Mouse (Mus musculus) ES-E14 (cell line): ENCODE results near the gene Fam174b. TPM values are rescaled to one million over a fixed set of nuclear protein-coding genes. Genes with fewer than 3 reads are reported as not detected.

Experiments
- DNase-seq: peaks from one replicate; pipeline ENCODE4 v3.0.0-alpha.2; 2013; ENCODE audit warnings: low read depth, low spot score
- H3K27ac ChIP-seq: 2 replicates; pipeline ENCODE4 v1.5.1; 2012; ENCODE audit warnings: low read depth, mild to moderate bottlenecking, low read length, moderate library complexity, mixed read lengths; ENCODE audit not compliant: poor library complexity, insufficient read depth, severe bottlenecking
- H3K36me3 ChIP-seq: 2 replicates; pipeline ENCODE4 v1.6.1; 2012; ENCODE audit warnings: mild to moderate bottlenecking, low read length, moderate library complexity, mixed read lengths; ENCODE audit not compliant: control insufficient read depth, poor library complexity, insufficient read depth, severe bottlenecking
- H3K4me1 ChIP-seq, 2 experiments: fragments of 150-350 bp in 1 of 2; sonication (generic) in 1 of 2; 2 replicates each; pipeline ENCODE4 v1.6.1; 2012; ENCODE audit warnings: low read length in 2 of 2, mild to moderate bottlenecking in 1 of 2, mixed read lengths in 1 of 2; ENCODE audit not compliant: control insufficient read depth in 2 of 2, insufficient read depth in 2 of 2, poor library complexity in 1 of 2
- H3K4me3 ChIP-seq, 2 experiments: fragments of 150-350 bp in 1 of 2; sonication (generic) in 1 of 2; 2 replicates each; pipeline ENCODE4 v1.5.1; 2012; ENCODE audit warnings: low read length in 2 of 2, low read depth in 1 of 2, mild to moderate bottlenecking in 1 of 2, mixed read lengths in 1 of 2; ENCODE audit not compliant: insufficient read depth in 1 of 2, poor library complexity in 1 of 2, severe bottlenecking in 1 of 2
- H3K9ac ChIP-seq: 2 replicates; pipeline ENCODE4 v1.6.1; 2012; ENCODE audit warnings: low read depth, mild to moderate bottlenecking, low read length, mixed read lengths; ENCODE audit not compliant: poor library complexity, insufficient read depth, severe bottlenecking
- H3K9me3 ChIP-seq: fragments of 150-350 bp; sonication (generic); 2 replicates; pipeline ENCODE4 v1.6.1; 2012; ENCODE audit warnings: low read depth, mild to moderate bottlenecking, low read length; ENCODE audit not compliant: control insufficient read depth, insufficient read depth
- CHD2 ChIP-seq: IDR thresholded peaks from 2 replicates; pipeline ENCODE4 v1.6.1; 2014; ENCODE audit warnings: mild to moderate bottlenecking, low read depth, low read length, inconsistent platforms
- HCFC1 ChIP-seq: IDR thresholded peaks from 2 replicates; pipeline ENCODE4 v1.6.1; 2012; ENCODE audit warnings: low read length, inconsistent platforms, borderline replicate concordance; ENCODE audit not compliant: insufficient read depth
- MAFK ChIP-seq: IDR thresholded peaks from 2 replicates; pipeline ENCODE4 v1.6.1; 2014; ENCODE audit warnings: mild to moderate bottlenecking, low read depth, low read length, inconsistent platforms; ENCODE audit not compliant: insufficient read depth
- ZC3H11A ChIP-seq: IDR thresholded peaks from 2 replicates; pipeline ENCODE4 v1.6.1; 2012; ENCODE audit warnings: low read depth, mild to moderate bottlenecking, inconsistent platforms, low read length, borderline replicate concordance
- ZNF384 ChIP-seq: IDR thresholded peaks from 2 replicates; pipeline ENCODE4 v1.6.1; 2012; ENCODE audit warnings: low read depth, low read length, inconsistent platforms
- in situ Hi-C, 2 experiments: fragments of 600-800 bp; cut with MboI; formaldehyde crosslinking; loops; one replicate each; pipeline ENCODE4 v1.15.1; 2025; ENCODE audit warnings: low sequenced_read_pairs in 2 of 2, inconsistent platforms in 1 of 2; ENCODE audit not compliant: unreplicated experiment in 2 of 2
- total RNA-seq: library from RNA; depleted of rRNA; stranded (reverse); fragments of 300-350 nt; gene quantifications from 2 replicates; pipeline ENCODE4 v1.2.3, GENCODE M21; 2012

Fam174b gene
- total RNA-seq, 1 experiment: 6.5 TPM

DNA sequence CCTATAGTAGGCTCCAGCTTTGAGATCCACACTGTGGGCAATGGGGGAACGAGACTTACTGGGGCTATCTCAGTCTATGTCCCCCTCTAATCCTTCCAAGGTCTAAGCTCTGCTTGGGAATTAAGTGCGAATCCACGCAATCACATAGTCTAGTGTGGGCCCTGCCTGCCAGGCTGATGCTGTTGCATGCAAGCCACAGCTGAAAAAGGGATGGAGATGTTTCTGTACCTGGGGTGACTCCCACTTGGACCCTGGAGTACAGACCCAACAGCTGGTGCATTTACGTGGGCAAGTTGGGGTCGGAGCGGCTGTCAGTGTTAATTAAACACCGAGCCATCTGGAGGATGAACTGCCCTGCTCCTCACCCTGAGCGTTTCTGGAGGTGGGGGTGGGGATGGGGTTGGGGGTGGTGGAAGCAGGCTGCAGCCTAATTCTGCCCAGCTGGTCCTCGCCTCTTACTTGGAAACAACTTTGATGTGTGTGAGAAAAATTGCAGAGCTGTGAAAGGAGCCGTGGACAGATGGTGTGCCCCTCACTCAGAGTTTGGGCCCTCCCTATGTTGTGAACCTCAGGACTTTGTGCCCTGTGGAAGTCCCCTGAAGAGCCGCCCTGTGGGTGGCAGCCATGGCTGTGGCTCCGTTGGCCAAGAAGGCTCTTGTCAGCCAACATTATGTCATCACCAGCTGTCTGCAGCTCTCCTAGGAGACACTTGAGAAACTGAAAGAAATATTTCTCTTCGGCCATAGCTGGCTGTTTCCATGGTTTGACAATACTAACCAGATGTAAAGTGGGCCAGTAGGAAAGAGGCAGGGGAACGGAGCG, 24.0 kb upstream of the Fam174b start:
- H3K9ac ChIP-seq: no peak overlapping the region
- H3K4me1 ChIP-seq: no peaks in the 10 kb centered on the region
- no peak for DNase-seq
- in situ Hi-C loops: no loop called here
- H3K27ac ChIP-seq: no peak overlapping the region
- H3K9me3 ChIP-seq: no peaks in the 10 kb centered on the region
- H3K36me3 ChIP-seq: no peaks in the 10 kb centered on the region
- no peak overlapping the region for H3K4me3 ChIP-seq
- no peak for TF ChIP-seq MAFK
- no peak for TF ChIP-seq ZNF384
- TF ChIP-seq ZC3H11A: no peak
- no peak for TF ChIP-seq HCFC1
- TF ChIP-seq CHD2: no peak

DNA sequence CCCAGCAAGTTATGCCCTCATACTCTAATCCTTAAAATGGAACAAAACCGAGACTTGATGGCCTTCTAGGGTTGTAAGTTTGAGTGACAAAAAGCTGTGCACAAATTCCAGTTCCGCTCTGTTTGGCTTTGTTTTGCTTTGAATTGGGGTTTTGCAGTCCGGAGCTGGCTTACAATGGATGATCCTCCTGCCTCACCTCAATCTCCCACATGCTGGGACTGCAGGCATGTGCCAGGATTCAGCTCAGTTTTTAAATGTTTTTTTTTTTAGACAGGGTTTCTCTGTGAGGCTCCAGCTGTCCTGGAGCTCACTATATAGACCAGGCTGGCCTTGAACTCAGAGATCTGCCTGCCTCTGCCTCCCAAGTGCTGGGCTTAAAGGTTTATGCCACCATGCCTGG, 23.3 kb upstream of the Fam174b start:
- no peak overlapping the region for H3K4me3 ChIP-seq
- no peaks in the 10 kb centered on the region for H3K36me3 ChIP-seq
- no peaks in the 10 kb centered on the region for H3K4me1 ChIP-seq
- TF ChIP-seq ZC3H11A: no peak
- no peak for TF ChIP-seq CHD2
- TF ChIP-seq MAFK: no peak
- TF ChIP-seq ZNF384: no peak
- TF ChIP-seq HCFC1: no peak
- H3K9me3 ChIP-seq: no peaks in the 10 kb centered on the region
- no peak for DNase-seq
- H3K9ac ChIP-seq: no peak overlapping the region
- no peak overlapping the region for H3K27ac ChIP-seq
- in situ Hi-C loops: no loop called here

GRCm38 (mm10) chr7:73718031-73718430, 22.1 kb upstream of the Fam174b start:
- no peak overlapping the region for H3K9ac ChIP-seq
- H3K27ac ChIP-seq: no peak overlapping the region
- H3K4me3 ChIP-seq: no peak overlapping the region
- no peaks in the 10 kb centered on the region for H3K4me1 ChIP-seq
- TF ChIP-seq ZC3H11A (no peak), HCFC1 (no peak), CHD2 (no peak), MAFK (no peak), ZNF384 (no peak)
- DNase-seq: no peak
- no peaks in the 10 kb centered on the region for H3K9me3 ChIP-seq
- no peaks in the 10 kb centered on the region for H3K36me3 ChIP-seq
- in situ Hi-C loops: no loop called here

DNA sequence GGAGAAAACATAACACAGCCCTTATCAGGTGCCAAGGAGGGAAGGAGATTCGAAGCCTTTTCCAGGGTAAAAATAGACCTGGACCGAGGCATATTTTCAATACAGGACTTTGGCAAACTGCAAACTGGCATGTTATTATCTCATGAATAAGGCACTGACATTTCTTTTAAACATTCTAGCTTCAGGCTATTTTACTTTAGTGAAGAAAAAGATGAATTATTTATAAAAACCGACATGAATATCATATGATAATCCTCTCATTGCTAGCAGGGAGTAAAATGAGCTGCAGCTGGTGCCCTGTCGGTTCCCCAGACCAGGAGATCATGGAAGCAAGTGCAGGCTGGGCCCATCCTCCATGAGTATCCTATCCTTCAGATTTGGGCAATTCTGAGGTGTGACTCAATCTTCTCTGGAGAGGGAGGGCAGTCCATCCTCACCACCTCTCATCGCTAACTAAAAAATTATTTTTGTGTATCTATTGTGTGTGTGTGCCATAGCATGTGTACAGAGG, 21.6 kb upstream of the Fam174b start:
- H3K27ac ChIP-seq: no peak overlapping the region
- TF ChIP-seq ZC3H11A (no peak), MAFK (no peak), HCFC1 (no peak), ZNF384 (no peak), CHD2 (no peak)
- no peaks in the 10 kb centered on the region for H3K36me3 ChIP-seq
- H3K9me3 ChIP-seq: no peaks in the 10 kb centered on the region
- no peak overlapping the region for H3K9ac ChIP-seq
- DNase-seq: no peak
- in situ Hi-C loops: no loop called here
- H3K4me1 ChIP-seq: no peaks in the 10 kb centered on the region
- H3K4me3 ChIP-seq: no peak overlapping the region

DNA sequence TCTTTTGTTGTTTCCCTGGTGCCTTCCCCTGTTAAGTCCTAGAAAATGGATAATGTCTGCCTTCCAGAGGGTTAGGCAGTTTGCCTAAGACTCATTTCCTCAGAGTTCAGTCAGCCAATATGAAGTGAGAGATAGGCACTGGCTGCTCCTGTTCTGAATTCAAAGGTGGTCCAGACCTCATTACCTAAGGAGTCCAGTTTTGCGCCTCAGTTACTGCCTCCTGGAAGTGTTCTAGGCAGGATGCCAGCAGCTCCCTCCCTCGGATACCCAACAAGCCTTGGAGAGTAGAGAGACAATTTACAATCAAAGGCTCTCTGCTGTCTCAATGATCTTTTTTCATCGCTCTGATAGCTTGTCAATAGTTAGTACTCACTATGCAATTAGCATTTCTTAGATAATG, 19.1 kb upstream of the Fam174b start:
- no peak for DNase-seq
- in situ Hi-C loops: no loop called here
- Histone ChIP-seq H3K27ac (no peak overlapping the region), H3K4me1 (no peaks in the 10 kb centered on the region), H3K9ac (no peak overlapping the region), H3K36me3 (no peaks in the 10 kb centered on the region), H3K4me3 (no peak overlapping the region), H3K9me3 (no peaks in the 10 kb centered on the region)
- TF ChIP-seq ZC3H11A (no peak), HCFC1 (no peak), CHD2 (no peak), ZNF384 (no peak), MAFK (no peak)
